In genomic region chr2:106683185-106683831, GRCm38 (mm10) we compare ENCODE assay signal across 12 mouse cellular contexts. TPM values are rescaled to one million over a fixed set of nuclear protein-coding genes. Genes with fewer than 3 reads are reported as not detected.
DNase-seq lines count a peak whose midpoint lies in the region; ATAC-seq and TF ChIP-seq lines count a peak whose summit lies in the region.
"Had no signal": no experiment of that assay in that cellular context is flagged by ENCODE, and none has a peak within 500 bp of the region (broad histone marks: within the 10 kb centered on the region; RNA-seq: fewer than 3 reads in every experiment).

No protein-coding gene starts in this region.

- H3K27me3 ChIP-seq in midbrain, embryonic 12.5 days, result no peaks in the 10 kb centered on the region
- no peaks in the 10 kb centered on the region for H3K27me3 ChIP-seq in midbrain, embryonic 11.5 days (ENCODE audit: control insufficient read depth, insufficient read depth, low read length)
- no peaks in the 10 kb centered on the region for H3K27me3 ChIP-seq in intestine, embryonic 15.5 days (replicated peaks)
- H3K27me3 ChIP-seq in stomach, embryonic 15.5 days (replicated peaks), result no peaks in the 10 kb centered on the region

- H3K4me2 ChIP-seq in midbrain, embryonic 12.5 days (replicated peaks), result no peak overlapping the region
- H3K4me2 ChIP-seq in midbrain, embryonic 11.5 days, result no peak overlapping the region
- peak overlapping the region; percentile 35; the same call in 1 of the 2 replicates for H3K4me2 ChIP-seq in intestine, embryonic 15.5 days (replicated peaks)
- H3K4me2 ChIP-seq in stomach, embryonic 15.5 days, result peak overlapping the region; percentile 16; the same call in 1 of the 2 replicates

- ATAC-seq in midbrain, embryonic 12.5 days (ENCODE audit: low FRiP score, low read depth), result peak; percentile 75; the same call in 1 of the 2 replicates
- ATAC-seq in midbrain, embryonic 11.5 days (ENCODE audit: low FRiP score), result no peak
- ATAC-seq in intestine, embryonic 15.5 days, result no peak
- ATAC-seq in stomach, embryonic 15.5 days (ENCODE audit: insufficient read depth, low FRiP score, low read depth), result no peak
- ATAC-seq: Patski had no signal

- H3K9ac ChIP-seq in midbrain, embryonic 12.5 days (replicated peaks), result no peak overlapping the region
- no peak overlapping the region for H3K9ac ChIP-seq in midbrain, embryonic 11.5 days (ENCODE audit: low read length)
- no peak overlapping the region for H3K9ac ChIP-seq in intestine, embryonic 15.5 days
- H3K9ac ChIP-seq in stomach, embryonic 15.5 days, result no peak overlapping the region

- no peaks in the 10 kb centered on the region for H3K36me3 ChIP-seq in midbrain, embryonic 12.5 days
- H3K36me3 ChIP-seq in midbrain, embryonic 11.5 days (ENCODE audit: control insufficient read depth, insufficient read depth, low read length), result no peaks in the 10 kb centered on the region
- no peaks in the 10 kb centered on the region for H3K36me3 ChIP-seq in intestine, embryonic 15.5 days
- no peaks in the 10 kb centered on the region for H3K36me3 ChIP-seq in stomach, embryonic 15.5 days

- WGBS in midbrain, embryonic 12.5 days, result 44% methylated on average over 9 of the region's 9 CpGs
- 45% methylated on average over 9 of the region's 9 CpGs for WGBS in midbrain, embryonic 11.5 days
- 38% methylated on average over 9 of the region's 9 CpGs for WGBS in intestine, embryonic 15.5 days
- WGBS in stomach, embryonic 15.5 days, result 37% methylated on average over 9 of the region's 9 CpGs

- H3K4me3 ChIP-seq in gastrocnemius, adult 2 months, result peak overlapping the region; percentile 31
- H3K4me3 ChIP-seq in midbrain, embryonic 12.5 days, result no peak overlapping the region
- no peak overlapping the region for H3K4me3 ChIP-seq in midbrain, embryonic 11.5 days (ENCODE audit: low read depth, low read length)
- H3K4me3 ChIP-seq in intestine, embryonic 15.5 days (replicated peaks), result no peak overlapping the region
- H3K4me3 ChIP-seq in stomach, embryonic 15.5 days (replicated peaks), result no peak overlapping the region
- H3K4me3 ChIP-seq: erythroblast, embryonic 14.5 days had no signal

- no peak overlapping the region for H3K27ac ChIP-seq in gastrocnemius, adult 2 months
- no peak overlapping the region for H3K27ac ChIP-seq in midbrain, embryonic 12.5 days (replicated peaks)
- H3K27ac ChIP-seq in midbrain, embryonic 11.5 days (ENCODE audit: low read depth, low read length), result no peak overlapping the region
- H3K27ac ChIP-seq in intestine, embryonic 15.5 days, result no peak overlapping the region
- H3K27ac ChIP-seq in stomach, embryonic 15.5 days, result no peak overlapping the region
- H3K27ac ChIP-seq: macrophage had no signal

- H3K4me1 ChIP-seq in midbrain, embryonic 12.5 days, result peaks cover 8% of the 10 kb centered on the region; the same call in 1 of the 2 replicates
- H3K4me1 ChIP-seq in midbrain, embryonic 11.5 days (ENCODE audit: control insufficient read depth, insufficient read depth, low read length), result no peaks in the 10 kb centered on the region
- no peaks in the 10 kb centered on the region for H3K4me1 ChIP-seq in intestine, embryonic 15.5 days (replicated peaks)
- H3K4me1 ChIP-seq in stomach, embryonic 15.5 days, result no peaks in the 10 kb centered on the region

- intact Hi-C loops in gastrocnemius, adult 2 months (cut with DNase I), result no loop called here

- no peaks in the 10 kb centered on the region for H3K9me3 ChIP-seq in midbrain, embryonic 12.5 days
- H3K9me3 ChIP-seq in midbrain, embryonic 11.5 days (ENCODE audit: control insufficient read depth, low read length), result no peaks in the 10 kb centered on the region
- no peaks in the 10 kb centered on the region for H3K9me3 ChIP-seq in intestine, embryonic 15.5 days
- H3K9me3 ChIP-seq in stomach, embryonic 15.5 days, result no peaks in the 10 kb centered on the region

- TF ChIP-seq CTCF in gastrocnemius, adult 2 months (IDR thresholded peaks at IDR 0.05), result no peak

- DNase-seq in gastrocnemius, adult 2 months, result no peak
- no peak for DNase-seq in gastrocnemius, postnatal 10 days
- DNase-seq in midbrain, embryonic 11.5 days (ENCODE audit: low spot score, missing footprints), result no peak
- DNase-seq in right cerebral cortex, adult 2 months (ENCODE audit: low spot score in 2 of 2), result no peak
- DNase-seq in left cerebral cortex, adult 18-20 months (ENCODE audit: low spot score in 2 of 2), result no peak
- DNase-seq: B cell, adult 2 months had no signal

RNA-seq across cellular contexts. Expression of gene Mpped2, which starts 9.8 kb away (rescaled TPM):
- 1 to 10 TPM; 2.6 to 8.5 TPM for total RNA-seq in gastrocnemius, adult 2 months (2021)
- 1 to 10 TPM; 3.1 to 4.7 TPM for total RNA-seq in gastrocnemius, postnatal 10 days (2021)
- 95.4 and 112 TPM in 2 replicates for polyA plus RNA-seq in midbrain, embryonic 12.5 days (2016; fragmentation: Nextera tagmentation; extraction: Ambion mirVana)
- 43.7 and 43.9 TPM in 2 replicates for polyA plus RNA-seq in midbrain, embryonic 11.5 days (2014; fragmentation: Nextera tagmentation; extraction: Ambion mirVana)
- polyA plus RNA-seq in intestine, embryonic 15.5 days (2015; fragmentation: Nextera tagmentation; extraction: Ambion mirVana), result 27.5 and 28.6 TPM in 2 replicates
- 26.9 and 30.1 TPM in 2 replicates for polyA plus RNA-seq in stomach, embryonic 15.5 days (2015; fragmentation: Nextera tagmentation; extraction: Ambion mirVana)
- 10 to 100 TPM; 29.9 to 32.2 TPM for total RNA-seq in left cerebral cortex, adult 18-20 months (2021)
- polyA plus RNA-seq: erythroblast, embryonic 14.5 days; macrophage had no signal

Comparison
In these comparisons a context has a peak if more than half of its experiments do, and no peak if none do; other contexts are left out.
1. H3K4me2 ChIP-seq: peak in intestine, embryonic 15.5 days (single experiment) and stomach, embryonic 15.5 days (single experiment); none in midbrain, embryonic 12.5 days (single experiment) and midbrain, embryonic 11.5 days (single experiment).